Mouse (Mus musculus): Measurements from ENCODE around the gene Gm5039. TPM values are rescaled to one million over a fixed set of nuclear protein-coding genes. Genes with fewer than 3 reads are reported as not detected.

Gene Gm5039
- not detected in 2 replicates for polyA plus RNA-seq (2012; rRNA removed)

GRCm38 (mm10) chr12:88323926-88324325 is at the start of gene Gm5039:
Gene Gm5039 (minus strand): TSS chr12:88324026.

GRCm38 (mm10) chr12:88360441-88361119 is 36.8 kb upstream of the Gm5039 start, which contains the start of gene Adck1:
Gene Adck1 (plus strand): TSS chr12:88360554.

GRCm38 (mm10) chr12:88274400-88274799 is 49.4 kb downstream of the Gm5039 start, which contains the start of gene Gm5662:
Gene Gm5662 (minus strand): TSS chr12:88274500.

Other genes with a start within 250 kb of the Gm5039 start
- not detected in 2 replicates for gene Gm16368, start 240.3 kb downstream of the Gm5039 start, polyA plus RNA-seq (2012; rRNA removed)
- 0.94 and 2.1 TPM in 2 replicates for gene Gm10436, start 141.9 kb downstream of the Gm5039 start, polyA plus RNA-seq (2012; rRNA removed)
- not detected in 2 replicates for gene Gm8332, start 73.9 kb downstream of the Gm5039 start, polyA plus RNA-seq (2012; rRNA removed)
- not detected in 2 replicates for gene Gm5662, start 49.5 kb downstream of the Gm5039 start, polyA plus RNA-seq (2012; rRNA removed)
- gene Adck1, start 36.5 kb upstream of the Gm5039 start, polyA plus RNA-seq (2012; rRNA removed) = 37.7 and 40.2 TPM in 2 replicates

Data from ovary, adult 2 months (tissue).